Mouse (Mus musculus): Measurements from ENCODE around the gene Vcl.

DNA sequence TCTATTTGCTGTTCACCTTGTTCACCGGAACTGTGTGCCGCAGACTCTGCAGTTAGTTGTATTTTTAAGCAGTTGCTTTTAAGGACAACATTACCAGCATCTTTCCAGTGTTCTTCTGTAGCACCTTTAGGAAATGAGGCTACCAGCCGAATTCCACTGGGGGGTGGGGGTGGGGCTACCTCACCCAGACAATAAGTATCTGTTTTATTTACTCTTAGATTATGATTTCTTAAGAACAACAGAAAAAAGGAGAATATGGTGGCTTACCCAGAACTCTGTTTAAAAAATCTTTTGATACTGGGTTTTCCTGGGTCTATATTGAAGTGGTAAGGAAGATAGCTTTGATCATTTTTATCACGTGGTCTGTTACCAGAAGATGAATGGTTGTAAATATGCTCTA lies 105.1 kb downstream of the Vcl start:
- TF ChIP-seq CTCF (conservative IDR thresholded peaks at IDR 0.05 in 1 of 2, IDR thresholded peaks at IDR 0.05 in 1 of 2; ENCODE audit: low read depth in 2 of 2, low read length in 2 of 2): no peak
- TF ChIP-seq POLR2A (IDR thresholded peaks at IDR 0.05; ENCODE audit: low read depth, low read length): no peak
- no peak for TF ChIP-seq TCF12 (IDR thresholded peaks at IDR 0.05; ENCODE audit: low read depth, low read length)
- TF ChIP-seq ZMIZ1 (IDR thresholded peaks at IDR 0.05; ENCODE audit: low read depth, low read length): no peak

All from CH12.LX (cell line).